Mouse (Mus musculus) midbrain, embryonic 16.5 days (tissue): Measurements from ENCODE around the gene Lsp1. TPM values are rescaled to one million over a fixed set of nuclear protein-coding genes. Genes with fewer than 3 reads are reported as not detected.

ENCODE experiments used
- ATAC-seq: fragments of 200-750 bp; cut with Nextera tagmentation; 2 replicates; pipeline ENCODE4 v1.8.0; 2017; ENCODE audit warnings: moderate TSS enrichment
- H3K27ac ChIP-seq: fragments of 300-500 bp; sonication (generic); 2 replicates; pipeline ENCODE4 v1.5.1; 2014; ENCODE audit warnings: mild to moderate bottlenecking, low read length, mixed read lengths
- H3K27me3 ChIP-seq: fragments of 300-500 bp; sonication (generic); 2 replicates; pipeline ENCODE4 v1.6.1; 2014; ENCODE audit warnings: low read depth, low read length, mixed read lengths; ENCODE audit not compliant: control insufficient read depth, insufficient read depth
- H3K36me3 ChIP-seq: fragments of 300-500 bp; sonication (generic); 2 replicates; pipeline ENCODE4 v1.6.1; 2014; ENCODE audit warnings: mild to moderate bottlenecking, low read length, moderate library complexity, mixed read lengths; ENCODE audit not compliant: control insufficient read depth, insufficient read depth
- H3K4me1 ChIP-seq: fragments of 300-500 bp; sonication (generic); 2 replicates; pipeline ENCODE4 v1.6.1; 2014; ENCODE audit warnings: mild to moderate bottlenecking, low read length, mixed read lengths; ENCODE audit not compliant: control insufficient read depth, insufficient read depth
- H3K4me2 ChIP-seq: fragments of 300-500 bp; sonication (generic); 2 replicates; pipeline ENCODE4 v1.6.1; 2014; ENCODE audit warnings: mild to moderate bottlenecking, low read length, mixed read lengths
- H3K4me3 ChIP-seq: fragments of 300-500 bp; sonication (generic); 2 replicates; pipeline ENCODE4 v1.5.1; 2014; ENCODE audit warnings: low read depth, mild to moderate bottlenecking, low read length, moderate library complexity, mixed read lengths
- H3K9ac ChIP-seq: fragments of 300-500 bp; sonication (generic); 2 replicates; pipeline ENCODE4 v1.6.1; 2014; ENCODE audit warnings: low read depth, low read length, mixed read lengths
- H3K9me3 ChIP-seq: fragments of 300-500 bp; sonication (generic); replicated peaks from 2 replicates; pipeline ENCODE4 v1.6.1; 2014; ENCODE audit warnings: mild to moderate bottlenecking, low read length, mixed read lengths; ENCODE audit not compliant: control insufficient read depth, poor library complexity, severe bottlenecking
- WGBS: fragments of 180-500 bp; shearing (Covaris S2); extraction: QIAGEN DNeasy Blood & Tissue Kit; methylation state at CpG from one replicate; pipeline ENCODE4 v1.1.7; 2014; 5-methylcytosine and 5-hydroxymethylcytosine counted together
- polyA plus RNA-seq: library from polyadenylated mRNA; unstranded; fragments of >200 nt; fragmentation: Nextera tagmentation; extraction: Ambion mirVana; gene quantifications from 2 replicates; pipeline ENCODE4 v1.2.1, GENCODE M21; 2015

Lsp1 gene
- polyA plus RNA-seq, 1 experiment from 2014 or later = 4.8 TPM

GRCm38 (mm10) chr7:142470171-142470691 is 9.6 kb downstream of the Lsp1 start:
- Histone ChIP-seq H3K9me3 (no peaks in the 10 kb centered on the region), H3K27ac (no peak overlapping the region), H3K27me3 (no peaks in the 10 kb centered on the region), H3K4me2 (no peak overlapping the region), H3K4me3 (no peak overlapping the region), H3K4me1 (peaks cover 7% of the 10 kb centered on the region; the same call in 1 of the 2 replicates), H3K36me3 (no peaks in the 10 kb centered on the region), H3K9ac (no peak overlapping the region)
- no peak for ATAC-seq
- WGBS = 87% methylated on average over 7 of the region's 7 CpGs

- no peak overlapping the region for H3K9ac ChIP-seq
- peaks cover 7% of the 10 kb centered on the region; the same call in 1 of the 2 replicates for H3K4me1 ChIP-seq
- no peaks in the 10 kb centered on the region for H3K9me3 ChIP-seq
- no peak for ATAC-seq
- no peak overlapping the region for H3K4me3 ChIP-seq
- no peaks in the 10 kb centered on the region for H3K27me3 ChIP-seq
- no peak overlapping the region for H3K27ac ChIP-seq
- no peak overlapping the region for H3K4me2 ChIP-seq
- H3K36me3 ChIP-seq = no peaks in the 10 kb centered on the region
- 18% methylated on average over 4 of the region's 4 CpGs for WGBS
Observed at GRCm38 (mm10) chr7:142470808-142471413, 10.3 kb downstream of the Lsp1 start.

- Histone ChIP-seq H3K9ac (peak overlapping the region; percentile 48; the same call in 1 of the 2 replicates), H3K36me3 (no peaks in the 10 kb centered on the region), H3K27me3 (no peaks in the 10 kb centered on the region), H3K4me3 (no peak overlapping the region), H3K4me2 (no peak overlapping the region), H3K27ac (no peak overlapping the region), H3K4me1 (peaks cover 7% of the 10 kb centered on the region; the same call in 1 of the 2 replicates), H3K9me3 (no peaks in the 10 kb centered on the region)
- WGBS = 37% methylated on average over 6 of the region's 6 CpGs
- no peak for ATAC-seq
Observed at GRCm38 (mm10) chr7:142471414-142471861, 10.8 kb downstream of the Lsp1 start.

GRCm38 (mm10) chr7:142471884-142472570 is 11.4 kb downstream of the Lsp1 start:
- no peak for ATAC-seq
- Histone ChIP-seq H3K4me2 (no peak overlapping the region), H3K9me3 (no peaks in the 10 kb centered on the region), H3K36me3 (no peaks in the 10 kb centered on the region), H3K4me1 (peaks cover 7% of the 10 kb centered on the region; the same call in 1 of the 2 replicates), H3K4me3 (no peak overlapping the region), H3K9ac (peak overlapping the region; percentile 48; the same call in 1 of the 2 replicates), H3K27me3 (no peaks in the 10 kb centered on the region), H3K27ac (no peak overlapping the region)
- 37% methylated on average over 15 of the region's 15 CpGs for WGBS

- H3K36me3 ChIP-seq = no peaks in the 10 kb centered on the region
- no peaks in the 10 kb centered on the region for H3K27me3 ChIP-seq
- 97% methylated on average over 4 of the region's 4 CpGs for WGBS
- no peak overlapping the region for H3K27ac ChIP-seq
- no peaks in the 10 kb centered on the region for H3K9me3 ChIP-seq
- no peak overlapping the region for H3K4me3 ChIP-seq
- no peak for ATAC-seq
- H3K4me2 ChIP-seq = no peak overlapping the region
- peaks cover 7% of the 10 kb centered on the region; the same call in 1 of the 2 replicates for H3K4me1 ChIP-seq
- no peak overlapping the region for H3K9ac ChIP-seq
Observed at GRCm38 (mm10) chr7:142472936-142473335, 12.3 kb downstream of the Lsp1 start.

GRCm38 (mm10) chr7:142473476-142473875 is 12.9 kb downstream of the Lsp1 start:
- no peak overlapping the region for H3K4me2 ChIP-seq
- no peaks in the 10 kb centered on the region for H3K9me3 ChIP-seq
- H3K36me3 ChIP-seq = no peaks in the 10 kb centered on the region
- no peaks in the 10 kb centered on the region for H3K27me3 ChIP-seq
- no peak overlapping the region for H3K9ac ChIP-seq
- 84% methylated on average over 2 of the region's 2 CpGs for WGBS
- no peak overlapping the region for H3K4me3 ChIP-seq
- H3K27ac ChIP-seq = no peak overlapping the region
- ATAC-seq = no peak
- peaks cover 7% of the 10 kb centered on the region; the same call in 1 of the 2 replicates for H3K4me1 ChIP-seq

- no peak overlapping the region for H3K9ac ChIP-seq
- H3K27ac ChIP-seq = no peak overlapping the region
- H3K4me2 ChIP-seq = no peak overlapping the region
- H3K27me3 ChIP-seq = no peaks in the 10 kb centered on the region
- no peak overlapping the region for H3K4me3 ChIP-seq
- H3K36me3 ChIP-seq = no peaks in the 10 kb centered on the region
- ATAC-seq = no peak
- H3K4me1 ChIP-seq = peaks cover 7% of the 10 kb centered on the region; the same call in 1 of the 2 replicates
- WGBS = 83% methylated on average over 14 of the region's 14 CpGs
- no peaks in the 10 kb centered on the region for H3K9me3 ChIP-seq
Observed at GRCm38 (mm10) chr7:142474799-142475198, 14.2 kb downstream of the Lsp1 start.

GRCm38 (mm10) chr7:142475641-142476040 is 15.0 kb downstream of the Lsp1 start:
- H3K36me3 ChIP-seq = no peaks in the 10 kb centered on the region
- H3K4me2 ChIP-seq = no peak overlapping the region
- no peaks in the 10 kb centered on the region for H3K9me3 ChIP-seq
- H3K9ac ChIP-seq = no peak overlapping the region
- H3K4me1 ChIP-seq = peaks cover 7% of the 10 kb centered on the region; the same call in 1 of the 2 replicates
- H3K4me3 ChIP-seq = no peak overlapping the region
- no peak overlapping the region for H3K27ac ChIP-seq
- no peaks in the 10 kb centered on the region for H3K27me3 ChIP-seq
- ATAC-seq = no peak
- 60% methylated on average over 7 of the region's 7 CpGs for WGBS

GRCm38 (mm10) chr7:142476271-142476670 is 15.7 kb downstream of the Lsp1 start:
- no peaks in the 10 kb centered on the region for H3K9me3 ChIP-seq
- no peak overlapping the region for H3K9ac ChIP-seq
- no peaks in the 10 kb centered on the region for H3K27me3 ChIP-seq
- no peaks in the 10 kb centered on the region for H3K36me3 ChIP-seq
- H3K27ac ChIP-seq = no peak overlapping the region
- H3K4me2 ChIP-seq = no peak overlapping the region
- whole genome bisulfite sequencing = 81% methylated on average over 5 of the region's 5 CpGs
- peaks cover 7% of the 10 kb centered on the region for H3K4me1 ChIP-seq
- ATAC-seq = no peak
- no peak overlapping the region for H3K4me3 ChIP-seq
